ENCODE assay signal across 8 mouse cellular contexts in the genomic region with DNA sequence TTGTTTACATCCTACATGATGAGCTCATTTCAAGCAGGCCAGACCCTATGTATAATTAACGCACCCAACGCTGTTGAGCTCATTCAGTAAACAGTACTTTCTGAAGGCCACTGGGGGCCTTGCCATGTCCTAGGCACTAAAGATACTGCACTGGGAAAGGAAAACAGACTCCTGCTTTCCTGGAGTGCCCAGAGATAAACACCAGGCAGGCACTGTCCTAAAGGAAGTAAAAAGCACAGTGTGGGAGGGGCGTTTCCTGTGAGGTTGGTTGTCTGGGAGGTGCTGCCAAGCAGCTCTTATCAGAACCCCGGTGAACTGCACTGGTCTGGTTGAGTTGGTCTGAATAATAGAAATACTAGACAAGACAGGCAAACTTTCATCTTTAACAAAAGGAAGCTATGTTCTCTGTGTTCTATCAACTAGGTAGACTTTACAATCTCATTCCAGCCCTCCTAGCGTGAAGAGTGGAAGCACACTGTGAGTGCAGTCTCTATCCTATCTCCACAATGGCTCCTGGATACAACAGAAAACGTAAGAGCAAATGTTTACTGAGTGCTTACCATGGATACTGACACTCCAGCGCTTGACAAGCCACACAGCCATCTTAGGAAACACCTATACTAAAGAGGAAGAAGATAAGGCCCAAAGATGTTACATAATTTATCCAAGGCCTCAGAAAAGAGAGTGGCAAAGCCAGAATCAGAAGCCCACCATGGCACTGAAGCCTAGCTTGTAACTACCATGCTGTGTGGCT. TPM values are rescaled to one million over a fixed set of nuclear protein-coding genes. Genes with fewer than 3 reads are reported as not detected.
A peak's percentile ranks its signal among the peaks of the same experiment; 100 is the strongest.
DNase-seq lines count a peak whose midpoint lies in the region; ATAC-seq and TF ChIP-seq lines count a peak whose summit lies in the region.
"Had no signal": no experiment of that assay in that cellular context is flagged by ENCODE, and none has a peak within 500 bp of the region (broad histone marks: within the 10 kb centered on the region; RNA-seq: fewer than 3 reads in every experiment).

No protein-coding gene starts in this region.

- no peak for TF ChIP-seq CTCF in testis, adult 2 months (IDR thresholded peaks at IDR 0.05; ENCODE audit: control insufficient read depth, insufficient read depth, insufficient replicate concordance, low read depth, low read length)

- H3K9ac ChIP-seq in kidney, embryonic 16.5 days (replicated peaks; ENCODE audit: low read length): no peak overlapping the region

- peaks cover 3% of the 10 kb centered on the region for H3K4me1 ChIP-seq in testis, adult 2 months (ENCODE audit: control insufficient read depth, insufficient read depth, low read length)
- peaks cover 20% of the 10 kb centered on the region for H3K4me1 ChIP-seq in kidney, embryonic 16.5 days (ENCODE audit: insufficient read depth, low read length)

- no peaks in the 10 kb centered on the region for H3K36me3 ChIP-seq in testis, adult 2 months (ENCODE audit: control insufficient read depth, insufficient read depth, low read length)
- no peaks in the 10 kb centered on the region for H3K36me3 ChIP-seq in kidney, embryonic 16.5 days (ENCODE audit: insufficient read depth, low read length)

- ATAC-seq in kidney, embryonic 16.5 days (ENCODE audit: low FRiP score, low TSS enrichment): peak; percentile 63; the same call in 1 of the 2 replicates
- peak; percentile 78 for ATAC-seq in megakaryocyte progenitor cell, adult 5-6 weeks (replicated peaks; ENCODE audit: poor library complexity)

- H3K27me3 ChIP-seq in testis, adult 2 months (ENCODE audit: control insufficient read depth, insufficient read depth, low read length): no peaks in the 10 kb centered on the region
- no peaks in the 10 kb centered on the region for H3K27me3 ChIP-seq in kidney, embryonic 16.5 days (ENCODE audit: insufficient read depth, low read length)

- peak overlapping the region; percentile 41; the same call in 1 of the 2 replicates for H3K4me3 ChIP-seq in testis, adult 2 months (ENCODE audit: control insufficient read depth, low read depth, low read length)
- no peak overlapping the region for H3K4me3 ChIP-seq in kidney, embryonic 16.5 days (ENCODE audit: low read length)
- H3K4me3 ChIP-seq: myocyte had no signal

- no peak for TF ChIP-seq POLR2A in testis, adult 2 months (IDR thresholded peaks at IDR 0.05; ENCODE audit: control insufficient read depth, low read depth, low read length)

- no peaks in the 10 kb centered on the region for H3K9me3 ChIP-seq in kidney, embryonic 16.5 days (ENCODE audit: low read length)

- H3K4me2 ChIP-seq in kidney, embryonic 16.5 days (replicated peaks; ENCODE audit: low read depth, low read length): no peak overlapping the region

- DNase-seq in testis, postnatal 10 days (ENCODE audit: low spot score): no peak
- peak; percentile 72 for DNase-seq in heart, adult 8-10 months (ENCODE audit: low spot score)
- DNase-seq in layer of hippocampus, postnatal 36 days: no peak
- DNase-seq in right cerebral cortex, adult 18-20 months: no peak

- WGBS in kidney, embryonic 16.5 days: 65% methylated on average over 7 of the region's 7 CpGs

- peak overlapping the region; percentile 56 for H3K27ac ChIP-seq in testis, adult 2 months (ENCODE audit: control insufficient read depth, insufficient read depth, low read depth, low read length)
- H3K27ac ChIP-seq in kidney, embryonic 16.5 days (ENCODE audit: low read length): peak overlapping the region; percentile 61

RNA-seq across cellular contexts. Expression of a gene that starts 10.8 kb away (rescaled TPM):
- polyA plus RNA-seq in testis, adult 2 months (2012; rRNA removed): 17.1 and 19.1 TPM in 2 replicates
- 10 to 100 TPM; 16.7 to 20.8 (median 18.6) TPM for total RNA-seq in heart, adult 8-10 months (2022)
- 7.4 and 14.7 TPM in 2 replicates for polyA plus RNA-seq in kidney, embryonic 16.5 days (2015; fragmentation: Nextera tagmentation; extraction: Ambion mirVana)
- total RNA-seq in megakaryocyte progenitor cell, adult 5-6 weeks (2015): 5.4 and 9.3 TPM in 2 replicates
- 3.7 and 7.5 TPM in 2 replicates for total RNA-seq in megakaryocyte progenitor cell, adult 5-6 weeks (2017)
- total RNA-seq in layer of hippocampus, postnatal 36 days (2021): 100 to 1,000 TPM in 1 of 2 experiments, 10 to 100 TPM in 1; 92.0 to 104 TPM

Comparison
In these comparisons a context has a peak if more than half of its experiments do, and no peak if none do; other contexts are left out.
1. RNA of a gene that starts 10.8 kb away (total RNA-seq): 92.0 to 104 TPM in layer of hippocampus, postnatal 36 days; 16.7 to 20.8 TPM in heart, adult 8-10 months and 3.7 to 9.3 TPM in megakaryocyte progenitor cell, adult 5-6 weeks; every median in the first group is over 4 times any median in the second.